Mouse (Mus musculus) embryonic stem cell, embryonic (primary cell): ENCODE results near the gene Dpep1.

Experiments used
- CTCF ChIA-PET, 4 experiments: fragments of 300-600 bp in 2 of 4; fragments of 350-600 bp in 2 of 4; sonication (Branson Sonifier 250); formaldehyde crosslinking; loops; one replicate each; lab custom pipeline; 2022; ENCODE audit warnings: inconsistent platforms in 2 of 4; lab: Charles Lee
- POLR2A ChIA-PET, 4 experiments: fragments of 300-600 bp in 2 of 4; fragments of 350-600 bp in 2 of 4; sonication (Branson Sonifier 250); formaldehyde crosslinking; loops; one replicate each; lab custom pipeline; 2022; ENCODE audit warnings: antibody characterized with exemption in 4 of 4, inconsistent platforms in 1 of 4; lab: Charles Lee

The Dpep1 gene

DNA sequence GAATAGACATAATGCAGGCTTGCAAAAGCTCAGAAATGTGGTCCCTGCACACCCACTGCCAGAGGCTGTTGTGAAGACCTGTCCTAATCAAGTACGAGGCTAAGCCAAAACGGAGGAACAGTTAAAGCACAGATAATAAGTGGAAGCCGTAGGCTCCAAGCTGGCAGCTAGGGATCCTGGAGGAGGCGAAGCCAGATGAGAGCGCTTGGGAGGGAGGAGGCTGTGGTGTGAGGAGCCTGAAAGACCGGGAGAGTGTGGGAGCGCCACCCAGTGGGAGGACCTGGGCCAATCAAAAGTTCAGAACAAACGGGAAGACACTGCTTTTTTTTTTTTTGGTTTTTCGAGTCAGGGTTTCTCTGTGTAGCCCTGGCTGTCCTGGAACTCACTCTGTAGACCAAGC, 4.6 kb downstream of the Dpep1 start:
- ChIA-PET CTCF (interaction anchor here (0.6 to 3.6 kb wide), 28 partner anchors 11 to 688 kb away, joined by 3 to 17 read pairs (median 4); partner anchors contain the start of genes Chmp1a (in 4 of the 4) and Spata33 (in 4 of the 4)), POLR2A (interaction anchor here (0.7 to 3.6 kb wide), 22 partner anchors 8 to 299 kb away, joined by 3 to 15 read pairs (median 4); partner anchors contain the start of genes Chmp1a (in 3 of the 4), Spata33 (in 3 of the 4) and Sult5a1 (in 1 of the 4))

DNA sequence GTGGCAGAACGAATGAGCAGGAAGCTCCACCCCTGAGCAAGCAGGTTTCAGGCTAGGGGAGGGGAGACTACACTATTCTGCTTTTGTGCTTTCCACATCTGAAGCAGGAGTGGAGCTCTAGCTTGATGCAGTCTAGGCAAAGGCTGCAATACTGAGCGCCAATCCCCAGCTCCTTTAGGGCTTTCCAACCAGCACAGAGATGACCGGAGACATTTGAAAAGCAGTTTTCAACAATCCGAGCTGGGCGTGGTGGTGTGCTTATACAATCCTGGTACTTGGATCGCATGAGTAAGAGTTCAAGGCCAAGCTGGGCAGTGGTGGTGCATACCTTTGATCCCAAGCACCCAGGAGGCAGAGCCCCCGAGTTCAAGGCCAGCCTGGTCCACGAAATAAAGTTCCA, 5.9 kb downstream of the Dpep1 start:
- ChIA-PET CTCF (interaction anchor here in 3 of 4 experiments (0.8 to 3.6 kb wide), 10 partner anchors 10 to 284 kb away, joined by 3 to 17 read pairs (median 7); partner anchors contain the start of genes Chmp1a (in 2 of the 3) and Spata33 (in 2 of the 3)), POLR2A (interaction anchor here in 3 of 4 experiments (0.6 to 3.6 kb wide), 12 partner anchors 11 to 655 kb away, joined by 3 to 15 read pairs (median 6); partner anchors contain the start of genes Chmp1a (in 2 of the 3) and Spata33 (in 2 of the 3))

DNA sequence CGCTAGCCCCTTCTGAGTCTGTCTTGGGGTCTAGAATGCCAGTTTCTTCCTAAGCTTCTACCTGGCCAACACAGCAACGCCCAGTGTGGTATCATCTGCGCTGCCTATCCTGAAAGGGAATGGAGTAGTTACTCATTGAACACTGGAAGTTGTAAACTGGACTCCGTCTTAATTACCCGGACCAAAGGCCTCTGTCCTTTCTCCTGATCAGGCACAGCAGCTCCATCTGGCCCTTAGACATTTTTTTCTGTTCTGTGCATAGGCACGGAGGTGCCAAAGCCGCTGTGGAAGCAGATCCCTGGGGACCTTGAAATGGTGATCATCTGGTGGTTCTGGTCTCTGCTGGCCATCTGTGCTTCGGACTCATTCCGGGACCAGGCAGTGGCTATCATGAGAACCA, 7.7 kb downstream of the Dpep1 start:
- POLR2A ChIA-PET = interaction anchor here in 3 of 4 experiments (0.6 to 2.0 kb wide), 11 partner anchors 9 to 87 kb away, joined by 3 to 8 read pairs (median 4); partner anchors contain the start of genes Chmp1a (in 1 of the 3) and Spata33 (in 1 of the 3)
- CTCF ChIA-PET = interaction anchor here (0.6 to 1.4 kb wide), 5 partner anchors 8 to 575 kb away, joined by 3 to 14 read pairs (median 6); partner anchors contain the start of genes Chmp1a (in 1 of the 4) and Spata33 (in 1 of the 4)

DNA sequence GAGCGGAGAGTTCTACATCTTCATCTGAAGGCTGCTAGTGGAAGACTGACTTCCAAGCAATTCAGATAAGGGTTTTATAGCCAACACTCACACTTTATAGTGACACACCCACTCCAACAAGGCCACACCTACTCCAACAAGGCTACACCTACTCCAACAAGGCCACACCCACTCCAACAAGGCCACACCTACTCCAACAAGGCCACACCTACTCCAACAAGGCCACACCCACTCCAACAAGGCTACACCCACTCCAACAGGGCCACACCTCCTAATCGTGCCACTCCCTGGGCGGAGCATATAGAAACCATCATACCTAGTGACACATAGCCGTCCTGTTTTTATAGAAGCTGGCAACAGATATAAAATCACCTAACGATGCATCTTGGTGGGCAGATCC, 11.0 kb downstream of the Dpep1 start:
- ChIA-PET CTCF (interaction anchor here in 2 of 4 experiments (0.6 to 1.3 kb wide), 2 partner anchors 8 to 93 kb away, joined by 3 read pairs; no protein-coding TSS in a partner anchor), POLR2A (interaction anchor here in 2 of 4 experiments (0.6 to 4.9 kb wide), 12 partner anchors 12 to 144 kb away, joined by 3 to 24 read pairs (median 4); partner anchors contain the start of genes Chmp1a (in 2 of the 2), Spata33 (in 2 of the 2), Dpep1 (in 1 of the 2) and Spata2l (in 1 of the 2))

DNA sequence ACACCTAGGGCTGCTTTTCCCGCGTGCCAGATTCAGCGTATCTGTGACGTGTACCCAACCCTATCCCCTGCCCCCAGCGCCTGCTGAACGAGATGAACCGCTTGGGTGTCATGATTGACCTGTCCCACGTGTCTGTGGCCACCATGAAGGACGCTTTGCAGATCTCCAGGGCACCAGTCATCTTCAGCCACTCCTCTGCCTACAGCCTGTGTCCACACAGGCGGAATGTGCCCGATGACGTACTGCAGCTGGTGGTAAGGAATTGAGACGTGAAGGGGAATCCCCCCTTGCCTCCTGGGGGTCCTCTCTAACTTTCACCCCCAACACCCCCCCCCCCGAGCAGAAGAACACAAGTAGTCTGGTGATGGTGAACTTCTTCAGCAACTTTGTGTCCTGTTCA, 13.8 kb downstream of the Dpep1 start:
- POLR2A ChIA-PET = interaction anchor here in 2 of 4 experiments (0.7 to 4.1 kb wide), 7 partner anchors 13 to 289 kb away, joined by 3 to 19 read pairs (median 3); partner anchors contain the start of genes Chmp1a (in 2 of the 2), Spata33 (in 2 of the 2), Dpep1 (in 1 of the 2) and Spata2l (in 1 of the 2)
- CTCF ChIA-PET = interaction anchor here in 2 of 4 experiments (0.6 to 3.7 kb wide), 6 partner anchors 13 to 1233 kb away, joined by 3 to 25 read pairs (median 3); partner anchors contain the start of genes Chmp1a (in 1 of the 2) and Spata33 (in 1 of the 2)

DNA sequence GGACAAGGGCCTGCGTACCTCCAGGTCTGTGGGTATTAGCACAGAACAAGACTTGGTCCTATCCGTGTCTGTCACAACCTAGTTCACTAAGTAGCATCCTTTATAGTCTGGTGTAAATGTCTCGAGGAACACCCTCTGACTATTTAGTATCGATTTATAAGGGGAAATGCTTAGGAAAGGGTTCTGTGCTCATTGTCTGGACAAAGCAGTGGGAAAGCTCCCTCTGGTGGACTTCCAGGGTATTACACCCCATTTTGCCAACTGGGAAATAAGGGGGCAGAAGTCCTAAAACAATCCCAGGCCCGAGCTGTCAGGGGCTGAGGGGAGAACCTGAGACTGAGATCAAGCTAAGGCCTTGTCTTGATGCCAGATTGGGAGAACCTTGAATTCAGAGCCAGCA, 16.2 kb downstream of the Dpep1 start:
- CTCF ChIA-PET = interaction anchor here (0.5 to 3.7 kb wide), 53 partner anchors 9 to 1294 kb away, joined by 3 to 25 read pairs (median 4); partner anchors contain the start of genes Chmp1a (in 4 of the 4), Spata33 (in 4 of the 4), Spata2l (in 2 of the 4) and Cdk10 (in 1 of the 4)
- POLR2A ChIA-PET = interaction anchor here (0.6 to 4.2 kb wide), 20 partner anchors 9 to 101 kb away, joined by 3 to 23 read pairs (median 4); partner anchors contain the start of genes Chmp1a (in 4 of the 4), Spata33 (in 4 of the 4), Dpep1 (in 1 of the 4) and Spata2l (in 1 of the 4)

DNA sequence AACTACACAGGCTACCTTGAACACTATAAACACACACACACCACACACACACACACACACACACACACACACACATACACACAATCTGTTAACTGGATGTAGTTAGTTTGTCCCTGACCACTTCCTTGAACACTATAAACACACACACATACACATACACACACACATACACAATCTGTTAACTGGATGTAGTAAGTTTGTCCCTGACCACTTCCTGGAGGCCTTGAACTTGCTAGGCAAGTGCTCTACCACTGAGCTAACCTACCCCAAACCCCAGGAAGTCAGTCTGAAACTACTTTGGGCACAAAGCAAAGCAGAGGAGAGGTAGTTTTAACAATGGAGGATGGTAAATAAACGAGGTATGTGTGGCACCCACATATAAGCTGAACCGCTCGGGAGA, 17.5 kb downstream of the Dpep1 start:
- POLR2A ChIA-PET = interaction anchor here (0.6 to 4.2 kb wide), 14 partner anchors 9 to 170 kb away, joined by 3 to 23 read pairs (median 4); partner anchors contain the start of genes Chmp1a (in 2 of the 4) and Spata33 (in 2 of the 4)
- CTCF ChIA-PET = interaction anchor here in 2 of 4 experiments (0.6 to 3.7 kb wide), 6 partner anchors 9 to 140 kb away, joined by 3 to 25 read pairs (median 3); partner anchors contain the start of genes Chmp1a (in 1 of the 2), Spata2l (in 1 of the 2) and Spata33 (in 1 of the 2)

DNA sequence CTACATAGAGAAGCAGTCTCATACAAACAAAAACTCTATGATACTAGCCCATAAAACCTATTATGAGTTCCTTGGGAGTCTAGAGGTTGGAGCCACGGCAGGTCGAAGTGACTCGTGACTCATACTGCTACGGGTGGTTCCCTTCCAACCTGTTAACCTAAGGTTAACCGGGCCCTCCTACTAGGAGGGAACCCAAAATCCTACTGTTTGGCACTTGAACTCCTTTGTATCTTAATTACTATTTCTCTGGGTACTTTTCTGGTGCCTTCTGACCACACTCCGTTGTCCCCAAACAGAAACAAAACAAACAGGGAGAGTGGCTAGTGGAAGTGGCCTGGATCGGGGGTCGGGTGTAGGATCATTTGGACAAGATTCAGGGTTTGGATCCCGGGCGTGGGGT, 25.8 kb downstream of the Dpep1 start:
- POLR2A ChIA-PET = interaction anchor here in 3 of 4 experiments (1.0 to 3.1 kb wide), 41 partner anchors 8 to 341 kb away, joined by 3 to 48 read pairs (median 6); partner anchors contain the start of genes Cdk10 (in 3 of the 3), Spata2l (in 2 of the 3), Dpep1 (in 1 of the 3) and Fanca (in 1 of the 3)
- CTCF ChIA-PET = interaction anchor here (0.5 to 2.8 kb wide), 22 partner anchors 10 to 1685 kb away, joined by 3 to 40 read pairs (median 6); partner anchors contain the start of genes Spata2l (in 3 of the 4), Cdk10 (in 1 of the 4) and Spire2 (in 1 of the 4)

DNA sequence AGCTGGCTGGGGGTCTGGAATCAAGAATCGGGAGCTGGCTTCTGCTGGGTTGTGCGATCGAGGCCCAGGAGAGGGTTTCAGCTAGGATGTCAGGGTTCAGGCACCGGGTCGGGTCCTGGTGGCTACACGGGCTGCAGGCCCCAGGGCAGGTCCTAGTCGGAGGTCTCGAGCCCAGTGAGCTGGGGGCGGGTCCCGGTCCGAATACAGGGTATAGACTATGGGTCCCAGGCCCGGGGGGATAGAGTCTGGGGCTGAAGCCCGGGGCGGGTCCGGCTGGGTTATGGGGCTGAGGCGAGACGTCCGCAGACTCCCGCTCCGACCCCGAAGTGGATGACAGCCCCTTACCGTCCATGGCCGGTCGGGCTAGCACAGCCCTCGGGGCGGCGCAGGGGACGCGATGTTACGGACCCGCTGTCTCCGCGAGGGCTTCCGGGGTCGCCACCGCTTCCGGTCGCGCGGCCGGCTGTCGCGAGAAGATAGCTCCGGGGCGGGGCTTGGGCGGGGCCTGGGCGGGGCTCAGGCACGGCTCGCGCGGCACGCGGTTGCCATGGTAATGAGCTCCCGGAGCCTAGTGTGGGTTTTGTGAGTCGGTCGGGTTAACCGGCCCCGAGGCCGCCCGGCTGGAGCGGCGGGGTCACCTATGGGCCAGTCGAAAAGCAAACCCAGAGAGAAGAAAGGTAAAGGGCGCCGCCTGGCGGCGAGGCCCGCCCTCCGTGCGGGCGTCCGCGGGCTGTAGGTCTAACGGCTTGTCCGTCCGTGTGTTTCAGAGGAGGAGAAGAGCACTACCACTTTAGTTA, 26.5 kb downstream of the Dpep1 start, which contains the start of the genes Chmp1a and Spata33:
Gene Chmp1a (minus strand): TSS at position 443 of the 797 bp plus-strand sequence.
Gene Spata33 (plus strand): TSS at position 512 of the 797 bp plus-strand sequence.
- ChIA-PET CTCF (interaction anchor here (0.5 to 2.8 kb wide), 58 partner anchors 9 to 1685 kb away, joined by 3 to 40 read pairs (median 4); partner anchors contain the start of genes Spata2l (in 3 of the 4), Mc1r (in 2 of the 4), Cdk10 (in 1 of the 4) and Spire2 (in 1 of the 4)), POLR2A (interaction anchor here (0.5 to 3.1 kb wide), 106 partner anchors 9 to 769 kb away, joined by 3 to 48 read pairs (median 4); partner anchors contain the start of genes Cdk10 (in 3 of the 4), Spata2l (in 3 of the 4), Dpep1 (in 2 of the 4) and Tcf25 (in 2 of the 4))

DNA sequence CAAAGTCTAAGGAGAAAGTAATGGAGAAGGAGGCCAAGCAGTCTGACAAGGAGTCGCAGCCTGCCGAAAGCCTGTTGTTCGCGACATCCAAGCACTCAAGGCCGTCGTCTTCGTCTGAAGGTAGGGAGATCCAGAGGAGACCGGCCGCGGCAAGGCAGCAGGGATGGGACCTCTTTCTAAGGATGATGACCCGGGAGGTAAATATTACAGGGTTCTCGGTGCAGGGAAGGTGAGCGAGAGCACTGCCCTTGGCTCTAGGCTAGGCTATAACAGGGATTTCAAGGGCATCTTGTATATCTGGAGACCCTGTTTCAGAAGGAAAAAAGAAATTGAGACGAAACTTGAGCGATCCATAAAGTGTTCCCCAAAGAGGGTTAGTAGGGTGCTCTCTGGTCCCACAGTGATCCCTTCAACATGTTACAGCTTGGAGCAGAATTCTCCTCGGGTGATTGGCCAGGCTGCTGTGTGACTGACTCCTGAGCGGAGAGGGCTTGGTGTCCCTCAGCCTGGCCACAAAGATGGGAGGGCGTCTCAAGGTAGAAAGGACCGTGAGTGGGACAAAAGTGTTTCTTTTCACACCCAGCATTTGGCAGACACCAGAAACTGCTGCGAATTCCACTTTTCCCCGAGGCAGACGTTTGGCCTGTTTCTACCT, 27.2 kb downstream of the Dpep1 start:
- CTCF ChIA-PET = interaction anchor here (0.7 to 2.8 kb wide), 44 partner anchors 8 to 931 kb away, joined by 3 to 40 read pairs (median 4); partner anchors contain the start of genes Spata2l (in 3 of the 4), Mc1r (in 1 of the 4), Spire2 (in 1 of the 4) and Zfpm1 (in 1 of the 4)
- POLR2A ChIA-PET = interaction anchor here (0.5 to 3.1 kb wide), 104 partner anchors 8 to 770 kb away, joined by 3 to 48 read pairs (median 4); partner anchors contain the start of genes Cdk10 (in 3 of the 4), Spata2l (in 3 of the 4), Dpep1 (in 2 of the 4) and Tcf25 (in 2 of the 4)

DNA sequence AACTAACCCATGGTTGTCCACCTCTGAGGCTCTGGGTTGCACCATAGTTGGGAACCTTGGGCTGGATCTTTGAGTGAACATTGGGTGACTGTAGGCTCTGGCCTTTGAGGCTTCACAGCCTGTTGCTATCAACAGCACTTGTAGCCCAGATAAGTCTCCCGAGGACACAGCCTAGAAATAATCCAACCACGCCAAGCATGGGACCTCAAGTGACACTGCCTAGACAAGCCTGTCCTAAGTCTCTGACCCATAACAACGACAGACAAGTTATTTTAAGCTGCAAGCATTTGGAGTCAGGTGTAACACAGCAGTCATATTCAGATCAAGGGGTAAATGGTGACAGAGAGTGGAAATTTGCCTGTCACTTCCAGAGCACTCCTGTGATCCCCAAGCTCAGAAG, 29.4 kb downstream of the Dpep1 start:
- CTCF ChIA-PET = no interaction called here
- POLR2A ChIA-PET = interaction anchor here in 1 of 4 experiments (1.0 kb wide), 2 partner anchors 9 to 107 kb away, joined by 3 to 4 read pairs; partner anchors contain the start of gene Cdk10

DNA sequence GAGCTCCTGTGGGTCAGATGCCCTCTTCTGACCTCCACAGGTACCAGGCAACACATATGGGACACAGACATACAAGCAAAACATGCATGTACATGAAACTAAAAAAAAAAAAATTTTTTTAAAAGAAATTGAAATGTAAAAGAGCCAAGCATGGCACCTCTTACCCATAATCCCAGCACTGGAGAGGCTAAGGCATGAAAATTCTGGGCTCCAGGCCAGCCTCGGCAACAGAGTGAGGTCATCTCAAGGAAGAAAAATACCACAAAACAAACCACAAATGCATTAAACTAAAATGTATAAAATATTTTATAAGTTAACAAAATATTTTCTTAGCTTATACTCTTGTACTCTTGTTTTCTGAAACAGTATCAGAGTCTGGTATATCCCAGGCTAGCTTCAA, 34.9 kb downstream of the Dpep1 start:
- ChIA-PET CTCF (interaction anchor here in 3 of 4 experiments (0.5 to 1.3 kb wide), 8 partner anchors 8 to 769 kb away, joined by 3 to 9 read pairs (median 4); partner anchors contain the start of genes Chmp1a (in 1 of the 3) and Spata33 (in 1 of the 3)), POLR2A (interaction anchor here (0.5 to 2.5 kb wide), 11 partner anchors 9 to 407 kb away, joined by 3 to 16 read pairs (median 3); partner anchors contain the start of genes Spata2l (in 2 of the 4), Chmp1a (in 1 of the 4), Spata33 (in 1 of the 4) and Zfp276 (in 1 of the 4))

DNA sequence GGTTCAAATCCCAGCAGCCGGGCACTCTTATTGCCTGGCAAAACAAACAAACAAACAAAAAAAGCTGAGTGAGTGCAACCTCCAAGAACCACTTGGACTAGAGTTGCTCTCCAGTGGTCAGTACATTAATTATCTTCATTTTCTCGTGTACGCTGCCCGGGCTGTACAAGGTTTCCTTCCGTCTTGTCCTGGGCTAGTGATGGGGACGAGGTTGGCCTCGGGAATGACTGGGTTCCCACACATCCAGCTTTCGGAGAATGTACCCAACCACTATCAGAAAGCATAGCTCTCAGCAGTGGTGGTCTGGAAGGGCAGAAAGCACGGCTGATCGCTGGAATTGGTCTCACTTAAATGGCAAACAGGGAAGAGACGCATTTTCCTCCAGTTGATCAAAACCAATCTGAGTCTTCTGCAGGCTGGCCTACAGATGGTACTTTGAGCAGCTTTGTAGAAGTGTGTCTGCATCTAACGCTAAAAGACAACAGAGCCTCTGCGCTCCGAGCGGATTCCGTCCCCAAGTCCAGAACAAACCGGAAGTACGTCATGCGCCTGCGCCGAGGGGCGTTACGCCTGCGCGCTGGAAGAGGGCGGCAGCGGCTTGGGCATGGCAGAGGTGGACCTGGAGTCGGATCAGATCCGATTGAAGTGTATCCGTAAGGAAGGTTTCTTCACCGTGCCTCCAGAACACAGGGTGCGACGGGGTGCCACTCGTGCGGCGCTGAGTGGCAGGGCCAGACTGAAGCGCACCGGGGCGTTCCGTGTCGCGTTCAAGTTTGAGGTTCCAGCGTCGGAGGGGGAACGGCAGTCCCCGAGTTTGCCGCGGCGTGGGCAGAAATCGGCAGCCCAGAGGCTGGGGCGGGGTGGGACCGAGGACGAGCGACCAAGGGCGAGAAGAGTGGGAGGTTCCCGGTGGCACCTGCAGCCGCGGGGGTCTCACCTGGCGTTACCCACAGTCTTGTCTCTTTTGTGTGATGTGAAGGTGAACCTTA, 38.5 kb downstream of the Dpep1 start, which contains the start of gene Cdk10:
Gene Cdk10 (plus strand): TSS at position 565 of the 989 bp plus-strand sequence.
- ChIA-PET CTCF (interaction anchor here in 3 of 4 experiments (0.6 to 1.9 kb wide), 7 partner anchors 9 to 86 kb away, joined by 3 to 6 read pairs (median 4); partner anchors contain the start of genes Chmp1a (in 2 of the 3), Spata33 (in 2 of the 3) and Spata2l (in 1 of the 3)), POLR2A (interaction anchor here in 3 of 4 experiments (0.6 to 3.7 kb wide), 21 partner anchors 8 to 294 kb away, joined by 3 to 30 read pairs (median 4); partner anchors contain the start of genes Chmp1a (in 3 of the 3), Spata2l (in 3 of the 3), Spata33 (in 3 of the 3) and Gas8 (in 1 of the 3))

DNA sequence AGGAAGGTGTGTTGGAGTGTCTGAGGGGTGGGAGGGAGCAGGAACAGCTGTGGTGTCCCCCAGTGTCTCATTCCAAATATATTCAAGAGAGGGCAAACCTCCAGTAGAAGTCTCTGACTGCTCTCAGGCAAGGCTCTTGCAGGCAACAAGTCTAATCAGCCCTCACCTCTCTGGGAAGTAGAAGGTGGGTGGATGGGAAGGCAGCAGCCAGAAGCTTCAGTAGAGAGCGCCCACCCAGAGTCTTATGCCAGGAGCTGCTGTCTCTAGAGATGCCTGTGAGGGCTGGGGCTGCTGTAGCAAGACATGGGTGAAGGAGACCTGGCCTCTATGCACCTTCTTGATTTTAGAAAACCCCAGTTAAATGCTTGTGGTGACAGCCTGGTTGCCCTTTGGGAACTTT, 42.4 kb downstream of the Dpep1 start:
- ChIA-PET CTCF (no interaction called here), POLR2A (interaction anchor here in 1 of 4 experiments (1.3 kb wide), 2 partner anchors 12 to 16 kb away, joined by 3 to 5 read pairs; partner anchors contain the start of genes Chmp1a and Spata33)
